Mouse (Mus musculus) small intestine, adult 2 months (tissue): ENCODE measurements around the gene Nup88.

Source experiments
- CTCF ChIP-seq: fragments of 200-500 bp; IDR thresholded peaks from 2 replicates; pipeline ENCODE4 v1.5.1; 2012; ENCODE audit warnings: low read depth, mild to moderate bottlenecking, control low read depth, inconsistent platforms, low read length, moderate library complexity, mixed read lengths; ENCODE audit not compliant: insufficient replicate concordance, insufficient read length; ENCODE audit errors: extremely low read depth
- POLR2A ChIP-seq: fragments of 200-500 bp; IDR thresholded peaks from 2 replicates; pipeline ENCODE4 v1.6.1; 2012; ENCODE audit warnings: low read depth, mild to moderate bottlenecking, control low read depth, inconsistent platforms, low read length, moderate library complexity

- TF ChIP-seq CTCF (no peak), POLR2A (no peak)
Observed at GRCm38 (mm10) chr11:70960786-70961554, 8.8 kb downstream of the Nup88 start.
